Mouse (Mus musculus) kidney, adult 2 months (tissue): ENCODE results near the gene B4galt1.

Experiments
- CTCF ChIP-seq: fragments of 200-500 bp; conservative IDR thresholded peaks from 2 replicates; pipeline ENCODE4 v1.5.1; 2011; ENCODE audit warnings: low read depth, mild to moderate bottlenecking, control low read depth, low read length, moderate library complexity, mixed read lengths; ENCODE audit not compliant: insufficient read depth, insufficient read length
- POLR2A ChIP-seq: fragments of 200-500 bp; IDR thresholded peaks from one replicate; pipeline ENCODE4 v1.6.1; 2011; ENCODE audit warnings: low read depth, low read length, control low read depth

DNA sequence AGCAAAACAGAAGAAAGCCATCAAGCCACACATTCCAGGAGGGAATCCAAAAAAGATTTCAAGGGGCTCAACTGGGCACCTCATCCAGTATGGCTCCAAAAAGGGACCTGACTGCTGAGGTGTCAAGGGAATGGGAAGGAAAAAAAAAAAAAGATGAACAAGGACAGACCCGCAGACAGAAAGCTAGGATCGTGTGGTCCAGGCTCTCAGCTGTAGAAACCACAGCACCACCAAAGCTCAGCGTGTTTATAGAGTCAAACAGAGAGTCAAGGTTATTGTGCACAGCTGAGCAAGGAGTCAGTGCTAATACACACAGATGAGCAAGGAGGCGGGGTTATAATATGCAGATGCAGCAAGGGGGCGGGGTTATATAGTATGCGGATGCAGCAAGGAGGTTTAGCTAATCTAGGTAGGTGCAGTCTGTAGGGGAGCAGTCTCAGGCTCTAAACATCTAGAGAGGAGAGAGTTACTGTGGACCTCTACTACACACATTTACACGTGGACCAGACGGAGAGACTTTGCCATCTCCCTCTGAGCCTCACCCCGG lies 68.1 kb downstream of the B4galt1 start:
- TF ChIP-seq CTCF = no peak
- TF ChIP-seq POLR2A = no peak
